Mouse (Mus musculus): ENCODE measurements around the gene Btaf1.
A peak's percentile ranks its signal among the peaks of the same experiment; 100 is the strongest.

- 0 out of 2 replicates have a peak, but pooled peaks have one; percentile 18 for TF ChIP-seq CTCF (IDR thresholded peaks at IDR 0.05; ENCODE audit: low read depth, low read length)
- TF ChIP-seq POLR2A (IDR thresholded peaks at IDR 0.05; ENCODE audit: extremely low read depth, insufficient read depth, low read length): no peak
Measured at GRCm38 (mm10) chr19:37055976-37056556, 130.2 kb downstream of the Btaf1 start.

Measured in liver, adult 2 months (tissue).